Mouse (Mus musculus): ENCODE results near the gene Otulin.

GRCm38 (mm10) chr15:27647686-27648085 lies 17.2 kb upstream of the Otulin start:
- TF ChIP-seq CTCF (conservative IDR thresholded peaks at IDR 0.05; ENCODE audit: insufficient read depth, insufficient read length, low read depth, low read length) (no peak; the same call in 1 of the 2 replicates), POLR2A (IDR thresholded peaks at IDR 0.05; ENCODE audit: low read depth, low read length) (no peak)

Measured in kidney, adult 2 months (tissue).